Mouse (Mus musculus) kidney, adult 2 months (tissue): ENCODE results near the gene Pank1.

Source experiments
- CTCF ChIP-seq: fragments of 200-500 bp; conservative IDR thresholded peaks from 2 replicates; pipeline ENCODE4 v1.5.1; 2011; ENCODE audit warnings: low read depth, mild to moderate bottlenecking, control low read depth, low read length, moderate library complexity, mixed read lengths; ENCODE audit not compliant: insufficient read depth, insufficient read length
- POLR2A ChIP-seq: fragments of 200-500 bp; IDR thresholded peaks from one replicate; pipeline ENCODE4 v1.6.1; 2011; ENCODE audit warnings: low read depth, low read length, control low read depth

DNA sequence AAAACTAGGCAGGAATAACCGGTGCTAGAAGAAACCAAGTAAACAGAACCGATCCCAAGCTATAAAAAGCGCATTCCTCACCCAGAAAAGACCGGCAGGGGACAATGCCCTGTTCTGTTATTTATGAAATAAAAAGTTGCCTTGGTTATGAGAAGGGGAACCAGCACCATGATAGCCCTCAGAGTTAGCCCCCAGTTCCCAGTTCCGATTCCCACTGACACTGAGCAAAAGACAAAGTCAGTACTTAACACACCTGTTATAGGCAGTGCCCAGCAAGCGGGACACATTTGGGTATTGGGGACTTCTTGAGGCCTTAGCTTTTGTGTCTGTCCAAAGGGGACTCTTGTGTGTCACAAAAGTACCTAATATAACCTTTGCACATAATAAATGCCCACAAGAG is 369 bp upstream of the Pank1 start:
- no peak for TF ChIP-seq CTCF
- TF ChIP-seq POLR2A = no peak
